Mouse (Mus musculus) megakaryocyte progenitor cell, adult 5-6 weeks (primary cell): ENCODE measurements around the gene Tnni2. TPM values are rescaled to one million over a fixed set of nuclear protein-coding genes. Genes with fewer than 3 reads are reported as not detected.
"Not testable (repeated sequence)": the region's sequence is repeated elsewhere in the genome, so short reads cannot be mapped to it uniquely, and the experiment has no call there.

Experiments used
- ATAC-seq: replicated peaks from 2 replicates; pipeline ENCODE4 v1.8.0; 2016; ENCODE audit warnings: mild to moderate bottlenecking, moderate TSS enrichment, inconsistent platforms; ENCODE audit not compliant: poor library complexity
- total RNA-seq, 2 experiments: library from RNA; stranded (forward) in 1 of 2; stranded (reverse) in 1 of 2; fragments of 157-497, 149-512 nt in 1 of 2; fragments of 200-1000 nt in 1 of 2; gene quantifications; 2 replicates each; pipeline versions ENCODE4 v1.2.3 to v1.2.4; 2015 to 2017

Gene Tnni2
- total RNA-seq (2015) (6.0 and 8.0 TPM in 2 replicates), total RNA-seq (2017) (2.4 and 7.7 TPM in 2 replicates)

- no peak for ATAC-seq
Measured at GRCm38 (mm10) chr7:142441585-142441984, at the start of gene Tnni2. TSS of gene Tnni2 (plus strand) at chr7:142441808.

- peak; percentile 54 for ATAC-seq
Measured at GRCm38 (mm10) chr7:142393191-142393590, 48.4 kb upstream of the Tnni2 start.

GRCm38 (mm10) chr7:142394261-142395190 lies 47.1 kb upstream of the Tnni2 start:
- peak; percentile 12; the same call in 1 of the 2 replicates for ATAC-seq

DNA sequence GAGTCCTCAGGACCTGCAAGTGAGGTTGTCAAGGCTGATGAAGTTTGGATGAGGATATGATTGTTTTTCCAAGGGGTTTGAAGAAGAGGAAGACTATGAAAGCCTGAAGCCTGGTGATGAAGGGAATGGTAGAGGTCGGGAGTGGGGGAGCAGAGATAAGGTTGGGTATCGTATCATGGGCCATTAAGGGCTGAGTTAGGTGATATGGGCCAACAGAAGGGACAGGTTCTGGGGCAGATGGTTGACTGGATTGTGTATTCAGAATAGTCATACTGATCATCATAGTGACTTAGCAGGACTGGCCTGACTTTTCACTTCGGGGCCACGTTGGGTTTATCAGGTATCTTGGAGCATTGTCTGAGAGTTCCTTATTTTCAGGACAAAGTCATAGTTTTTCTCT lies 46.1 kb upstream of the Tnni2 start:
- ATAC-seq = no peak

DNA sequence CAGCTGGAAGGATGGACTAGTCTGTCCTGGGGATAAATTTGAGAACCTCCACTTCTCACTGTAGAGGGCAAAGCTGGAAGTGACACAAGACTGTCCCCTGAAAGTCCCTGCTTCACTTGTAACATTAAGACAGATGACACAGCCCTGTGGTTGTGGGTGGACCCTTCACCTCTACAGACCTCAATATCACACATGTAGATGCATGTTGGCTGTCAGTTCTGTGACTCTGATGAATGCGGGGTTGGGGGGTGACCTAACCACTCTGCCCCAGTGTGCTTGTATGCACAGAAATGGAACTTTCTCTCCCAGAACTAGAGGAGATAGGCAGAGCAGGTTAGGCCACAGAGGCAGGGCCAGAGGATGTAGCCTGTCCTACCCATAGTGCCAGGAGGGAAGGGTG lies 45.0 kb upstream of the Tnni2 start:
- ATAC-seq = no peak

DNA sequence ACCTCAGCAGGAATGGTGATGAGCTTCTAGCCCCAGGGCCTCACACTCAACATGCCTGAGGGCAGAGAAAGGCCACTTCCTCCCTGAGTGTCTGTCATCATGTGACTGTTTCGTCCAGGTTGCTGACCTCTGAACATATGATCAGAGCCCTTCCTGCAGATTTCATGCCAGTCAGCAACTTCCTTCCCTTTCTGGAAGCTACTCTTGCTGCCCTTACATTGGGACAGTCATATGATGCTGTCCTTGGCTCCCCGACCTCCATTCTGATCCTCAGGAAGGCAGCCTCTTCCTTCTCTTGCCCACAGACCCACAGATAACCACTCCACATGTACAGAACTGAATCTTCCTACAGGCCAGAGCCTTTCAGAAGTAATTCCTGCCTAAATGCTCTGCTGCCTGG lies 43.6 kb upstream of the Tnni2 start:
- peak; percentile 35 for ATAC-seq

DNA sequence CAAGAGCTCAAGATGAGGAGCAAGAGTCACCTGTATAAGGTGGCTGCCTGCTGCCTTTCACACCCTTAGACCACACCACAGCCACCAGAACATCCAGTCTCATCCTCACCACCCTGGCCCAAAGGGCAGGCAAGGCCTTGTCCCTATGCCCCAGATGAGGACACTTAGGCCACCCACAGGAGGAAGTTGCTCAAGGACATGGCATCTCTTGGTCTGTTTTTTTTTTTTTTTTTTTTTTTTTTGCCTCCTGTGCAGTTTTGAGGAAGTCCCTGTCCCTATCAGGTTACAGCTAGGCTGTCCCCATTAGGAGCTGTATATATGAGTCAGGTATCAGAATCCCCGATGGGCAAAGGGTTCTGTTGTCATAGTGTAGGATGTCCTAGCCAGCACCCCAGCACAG lies 42.4 kb upstream of the Tnni2 start:
- peak; percentile 51 for ATAC-seq

- no peak for ATAC-seq
Measured at GRCm38 (mm10) chr7:142400112-142400749, 41.4 kb upstream of the Tnni2 start.

- no peak for ATAC-seq
Measured at GRCm38 (mm10) chr7:142400750-142401142, 40.9 kb upstream of the Tnni2 start.

DNA sequence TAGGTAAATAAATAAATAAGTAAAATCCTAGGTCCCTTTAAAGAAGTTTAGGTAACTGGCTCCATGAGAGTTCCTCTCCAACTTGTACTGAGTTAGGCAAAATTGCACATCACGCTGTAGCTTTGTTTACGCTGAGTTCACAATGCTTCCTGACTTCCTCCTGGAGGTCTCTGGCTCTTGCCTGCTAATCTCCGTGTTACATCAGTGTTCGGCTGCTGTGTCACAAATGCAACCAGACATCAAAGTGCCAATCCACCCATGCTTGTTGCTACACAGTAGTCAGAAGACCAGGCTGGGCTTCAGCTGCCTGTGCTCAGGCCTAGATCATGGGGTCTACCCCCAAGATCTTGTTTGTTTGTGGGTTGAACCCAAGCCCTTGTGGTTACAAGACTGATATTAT lies 38.0 kb upstream of the Tnni2 start:
- peak; percentile 71 for ATAC-seq

- not testable (repeated sequence) for ATAC-seq
Measured at GRCm38 (mm10) chr7:142405134-142405533, 36.5 kb upstream of the Tnni2 start.

DNA sequence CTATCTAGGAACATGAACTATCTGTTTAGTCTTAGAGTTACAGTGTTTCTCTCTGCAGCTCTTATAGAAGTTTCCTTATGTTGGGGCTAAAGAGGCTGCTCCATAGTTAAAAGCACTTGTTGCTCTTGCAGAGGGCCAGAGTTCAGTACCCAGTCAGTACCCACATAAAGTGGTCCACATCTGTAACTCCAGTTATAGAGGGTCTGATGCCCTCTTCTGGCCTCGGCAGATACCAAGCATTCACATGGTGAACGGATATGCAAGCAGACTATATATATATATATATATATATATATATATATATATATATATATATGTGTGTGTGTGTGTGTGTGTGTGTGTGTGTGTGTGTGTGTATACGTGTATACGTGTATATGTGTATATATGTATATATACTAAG lies 33.7 kb upstream of the Tnni2 start:
- 0 out of 2 replicates have a peak, but pooled peaks have one; percentile 36 for ATAC-seq

GRCm38 (mm10) chr7:142408686-142409085 lies 32.9 kb upstream of the Tnni2 start:
- no peak for ATAC-seq

DNA sequence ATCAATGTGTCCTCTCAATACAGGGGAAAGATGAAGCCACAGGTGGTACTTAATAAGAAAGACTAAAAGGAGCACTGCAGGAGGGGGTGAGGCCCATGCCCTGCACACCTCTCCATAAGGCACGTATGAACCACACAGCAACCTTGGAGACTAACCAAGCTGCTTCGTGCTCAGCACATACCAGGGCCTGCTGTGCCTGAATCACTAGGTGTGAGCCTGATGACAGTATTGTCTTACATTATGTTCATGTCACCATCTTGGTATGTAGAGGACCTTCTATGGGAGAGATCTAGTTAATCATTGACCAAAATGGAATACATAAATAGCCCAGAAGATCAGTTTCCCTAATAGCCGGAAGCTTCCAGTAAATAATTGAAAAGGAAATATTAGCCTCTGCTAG lies 32.0 kb upstream of the Tnni2 start:
- no peak for ATAC-seq

- ATAC-seq = peak; percentile 50; the same call in 1 of the 2 replicates
Measured at GRCm38 (mm10) chr7:142413285-142413684, 28.3 kb upstream of the Tnni2 start.

- ATAC-seq = no peak
Measured at GRCm38 (mm10) chr7:142415314-142415713, 26.3 kb upstream of the Tnni2 start.

DNA sequence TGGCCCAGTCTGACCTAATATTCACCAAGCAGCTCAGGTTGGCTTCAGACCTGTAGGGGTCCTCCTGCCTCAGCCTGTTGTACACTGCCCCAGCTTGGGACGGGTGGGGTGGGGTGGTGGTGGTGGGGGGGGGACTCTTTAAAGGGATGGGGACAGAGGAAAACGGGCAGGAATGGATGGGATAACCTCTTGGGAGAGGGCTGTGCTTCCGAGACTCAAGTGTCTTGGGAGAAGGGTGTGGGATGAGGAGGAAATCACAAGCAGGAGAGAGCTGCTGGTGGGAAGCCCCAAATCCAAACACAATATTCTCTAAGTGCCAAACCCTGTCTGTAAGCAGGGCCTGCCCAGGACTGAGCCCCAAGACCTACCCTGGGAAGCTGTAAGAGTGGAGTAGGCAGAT lies 25.4 kb upstream of the Tnni2 start:
- ATAC-seq = no peak

- ATAC-seq = no peak
Measured at GRCm38 (mm10) chr7:142418027-142418426, 23.6 kb upstream of the Tnni2 start.

- 0 out of 2 replicates have a peak, but pooled peaks have one; percentile 3 for ATAC-seq
Measured at GRCm38 (mm10) chr7:142418679-142419078, 22.9 kb upstream of the Tnni2 start.

GRCm38 (mm10) chr7:142419887-142420286 lies 21.7 kb upstream of the Tnni2 start:
- peak; percentile 84 for ATAC-seq

DNA sequence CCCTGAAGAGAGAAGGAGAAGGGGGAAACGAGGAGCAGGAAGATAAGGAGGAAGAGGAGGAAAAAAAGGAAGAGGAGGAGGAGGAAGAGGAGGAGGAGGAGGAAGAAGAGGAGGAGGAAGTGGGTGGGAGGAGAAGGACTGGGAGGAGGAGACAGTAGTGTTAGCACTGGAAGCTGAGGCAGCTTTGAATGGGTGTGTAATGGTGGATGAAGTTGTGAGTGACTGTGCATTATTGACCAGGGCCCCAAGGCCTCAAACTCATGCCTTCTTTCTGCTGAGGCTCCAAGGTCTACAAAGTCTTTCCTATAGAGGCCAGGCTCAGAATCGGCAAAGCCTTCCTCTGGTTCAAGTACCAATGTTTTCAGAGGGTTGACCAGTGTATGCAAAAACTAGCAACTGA lies 19.8 kb upstream of the Tnni2 start:
- ATAC-seq = no peak

GRCm38 (mm10) chr7:142425641-142426213 lies 15.9 kb upstream of the Tnni2 start:
- ATAC-seq = no peak
